ENCODE assay signal across 9 mouse cellular contexts in genomic region chr2:73005611-73006515, GRCm38 (mm10). TPM values are rescaled to one million over a fixed set of nuclear protein-coding genes. Genes with fewer than 3 reads are reported as not detected.
DNase-seq lines count a peak whose midpoint lies in the region; ATAC-seq and TF ChIP-seq lines count a peak whose summit lies in the region.
"Had no signal": no experiment of that assay in that cellular context is flagged by ENCODE, and none has a peak within 500 bp of the region (broad histone marks: within the 10 kb centered on the region; RNA-seq: fewer than 3 reads in every experiment).

No protein-coding gene starts in this region.

- DNase-seq in forebrain, embryonic 10.5 days (ENCODE audit: extremely low spot score, low spot score): no peak
- no peak for DNase-seq in neural tube, embryonic 10.5 days (ENCODE audit: extremely low spot score, low spot score)
- DNase-seq in stomach, postnatal 0 days (ENCODE audit: low spot score): no peak
- no peak for DNase-seq in testis, postnatal 14 days (ENCODE audit: low spot score)
- DNase-seq in ovary, postnatal 10 days (ENCODE audit: low spot score): no peak

- H3K4me2 ChIP-seq in forebrain, embryonic 15.5 days (replicated peaks): no peak overlapping the region
- H3K4me2 ChIP-seq in neural tube, embryonic 13.5 days: no peak overlapping the region
- no peak overlapping the region for H3K4me2 ChIP-seq in limb, embryonic 12.5 days
- no peak overlapping the region for H3K4me2 ChIP-seq in stomach, postnatal 0 days (replicated peaks; ENCODE audit: low read depth)

- H3K27me3 ChIP-seq in forebrain, embryonic 10.5 days (ENCODE audit: poor library complexity, severe bottlenecking): no peaks in the 10 kb centered on the region
- H3K27me3 ChIP-seq in forebrain, embryonic 15.5 days: no peaks in the 10 kb centered on the region
- no peaks in the 10 kb centered on the region for H3K27me3 ChIP-seq in neural tube, embryonic 13.5 days
- H3K27me3 ChIP-seq in limb, embryonic 12.5 days: no peaks in the 10 kb centered on the region
- no peaks in the 10 kb centered on the region for H3K27me3 ChIP-seq in stomach, postnatal 0 days (ENCODE audit: control insufficient read depth, insufficient read depth, low read length)

- peak overlapping the region; percentile 49 for H3K27ac ChIP-seq in forebrain, embryonic 10.5 days
- H3K27ac ChIP-seq in forebrain, embryonic 15.5 days (replicated peaks): no peak overlapping the region
- H3K27ac ChIP-seq in neural tube, embryonic 13.5 days (replicated peaks): peak overlapping the region; percentile 54
- H3K27ac ChIP-seq in limb, embryonic 12.5 days: 0 out of 2 replicates have a peak overlapping the region, but pooled peaks have one; percentile 41
- peak overlapping the region; percentile 95 for H3K27ac ChIP-seq in stomach, postnatal 0 days (replicated peaks)

- H3K9ac ChIP-seq in forebrain, embryonic 15.5 days (replicated peaks): no peak overlapping the region
- H3K9ac ChIP-seq in neural tube, embryonic 13.5 days: no peak overlapping the region
- H3K9ac ChIP-seq in limb, embryonic 12.5 days (replicated peaks): no peak overlapping the region
- no peak overlapping the region for H3K9ac ChIP-seq in stomach, postnatal 0 days (ENCODE audit: low read length)

- WGBS in forebrain, embryonic 10.5 days: 59% methylated on average over 3 of the region's 3 CpGs
- 40% methylated on average over 3 of the region's 3 CpGs for WGBS in forebrain, embryonic 15.5 days
- WGBS in neural tube, embryonic 13.5 days: 52% methylated on average over 3 of the region's 3 CpGs
- WGBS in limb, embryonic 12.5 days: 52% methylated on average over 3 of the region's 3 CpGs
- 35% methylated on average over 3 of the region's 3 CpGs for WGBS in stomach, postnatal 0 days

- ATAC-seq in forebrain, embryonic 15.5 days (replicated peaks): no peak
- ATAC-seq in neural tube, embryonic 13.5 days (ENCODE audit: low read depth): no peak
- no peak for ATAC-seq in limb, embryonic 12.5 days (ENCODE audit: insufficient number of reproducible peaks, insufficient read depth, low FRiP score, low TSS enrichment, low read depth)
- no peak for ATAC-seq in stomach, postnatal 0 days (ENCODE audit: low FRiP score, low TSS enrichment)

- peaks cover 33% of the 10 kb centered on the region for H3K4me1 ChIP-seq in forebrain, embryonic 10.5 days
- H3K4me1 ChIP-seq in forebrain, embryonic 15.5 days: peaks cover 19% of the 10 kb centered on the region
- H3K4me1 ChIP-seq in neural tube, embryonic 13.5 days (replicated peaks): peaks cover 27% of the 10 kb centered on the region
- H3K4me1 ChIP-seq in limb, embryonic 12.5 days (replicated peaks): peaks cover 25% of the 10 kb centered on the region
- H3K4me1 ChIP-seq in stomach, postnatal 0 days (replicated peaks; ENCODE audit: control insufficient read depth, insufficient read depth): peaks cover 2% of the 10 kb centered on the region; the same call in 1 of the 2 replicates

- H3K36me3 ChIP-seq in forebrain, embryonic 10.5 days (replicated peaks): no peaks in the 10 kb centered on the region
- H3K36me3 ChIP-seq in forebrain, embryonic 15.5 days: no peaks in the 10 kb centered on the region
- H3K36me3 ChIP-seq in neural tube, embryonic 13.5 days: no peaks in the 10 kb centered on the region
- no peaks in the 10 kb centered on the region for H3K36me3 ChIP-seq in limb, embryonic 12.5 days
- no peaks in the 10 kb centered on the region for H3K36me3 ChIP-seq in stomach, postnatal 0 days (ENCODE audit: control insufficient read depth, insufficient read depth, low read length)

- no peak for TF ChIP-seq CTCF in stomach, postnatal 0 days (IDR thresholded peaks at IDR 0.05; ENCODE audit: low read depth)

- H3K9me3 ChIP-seq in forebrain, embryonic 10.5 days: peaks cover 12% of the 10 kb centered on the region
- no peaks in the 10 kb centered on the region for H3K9me3 ChIP-seq in forebrain, embryonic 15.5 days
- peaks cover 7% of the 10 kb centered on the region for H3K9me3 ChIP-seq in neural tube, embryonic 13.5 days
- peaks cover 7% of the 10 kb centered on the region for H3K9me3 ChIP-seq in limb, embryonic 12.5 days
- H3K9me3 ChIP-seq in stomach, postnatal 0 days (ENCODE audit: control insufficient read depth, low read length): no peaks in the 10 kb centered on the region

- H3K4me3 ChIP-seq in forebrain, embryonic 10.5 days: no peak overlapping the region
- no peak overlapping the region for H3K4me3 ChIP-seq in forebrain, embryonic 15.5 days
- no peak overlapping the region for H3K4me3 ChIP-seq in neural tube, embryonic 13.5 days
- H3K4me3 ChIP-seq in limb, embryonic 12.5 days (replicated peaks): no peak overlapping the region
- no peak overlapping the region for H3K4me3 ChIP-seq in stomach, postnatal 0 days (ENCODE audit: low read depth, low read length)

- no peak for TF ChIP-seq EP300 in stomach, postnatal 0 days (optimal IDR thresholded peaks at IDR 0.05)

RNA-seq across cellular contexts. Expression of gene Gm11084, which starts 19.3 kb away (rescaled TPM):
- not detected in 2 replicates for polyA plus RNA-seq in forebrain, embryonic 10.5 days (2016; fragmentation: Nextera tagmentation; extraction: Ambion mirVana)
- not detected in 2 replicates for polyA plus RNA-seq in forebrain, embryonic 15.5 days (2015; fragmentation: Nextera tagmentation; extraction: Ambion mirVana)
- polyA plus RNA-seq in neural tube, embryonic 13.5 days (2015; fragmentation: Nextera tagmentation; extraction: Ambion mirVana): not detected in 2 replicates
- polyA plus RNA-seq in limb, embryonic 12.5 days (2016; fragmentation: Nextera tagmentation; extraction: Ambion mirVana): not detected in 2 replicates
- polyA plus RNA-seq in stomach, postnatal 0 days (2015; fragmentation: Nextera tagmentation; extraction: Ambion mirVana): not detected in 2 replicates
- polyA plus RNA-seq: cortical plate, adult 2 months had no signal

RNA-seq across cellular contexts. Expression of gene Sp3, which starts 25.6 kb away (rescaled TPM):
- 46.4 and 47.5 TPM in 2 replicates for polyA plus RNA-seq in forebrain, embryonic 10.5 days (2016; fragmentation: Nextera tagmentation; extraction: Ambion mirVana)
- polyA plus RNA-seq in forebrain, embryonic 15.5 days (2015; fragmentation: Nextera tagmentation; extraction: Ambion mirVana): 57.6 and 61.4 TPM in 2 replicates
- polyA plus RNA-seq in neural tube, embryonic 13.5 days (2015; fragmentation: Nextera tagmentation; extraction: Ambion mirVana): 39.7 and 45.1 TPM in 2 replicates
- 74.7 and 81.1 TPM in 2 replicates for polyA plus RNA-seq in limb, embryonic 12.5 days (2016; fragmentation: Nextera tagmentation; extraction: Ambion mirVana)
- 24.3 and 25.7 TPM in 2 replicates for polyA plus RNA-seq in stomach, postnatal 0 days (2015; fragmentation: Nextera tagmentation; extraction: Ambion mirVana)
